Mouse (Mus musculus): ENCODE measurements at regions not wholly inside any gene's neighbourhood (a gene's known extent, or its start where the extent isn't known, plus 50 kb on each side); places are given as distances from the start of the nearest gene placed in this dataset.

GRCm38 (mm10) chr4:38461473-38462194 lies 988.5 kb upstream of the 1700009N14Rik start:
- H3K27me3 ChIP-seq (ENCODE audit: control insufficient read depth, insufficient read depth, low read length) = no peaks in the 10 kb centered on the region
- DNase-seq (ENCODE audit: low spot score) (no peak), ATAC-seq (ENCODE audit: insufficient read depth, low read depth) (no peak)
- H3K9ac ChIP-seq (replicated peaks; ENCODE audit: low read depth, low read length) = no peak overlapping the region
- H3K36me3 ChIP-seq (replicated peaks; ENCODE audit: control insufficient read depth, insufficient read depth, low read length) = no peaks in the 10 kb centered on the region
- H3K4me2 ChIP-seq (ENCODE audit: low read depth, low read length) = no peak overlapping the region
- H3K9me3 ChIP-seq (replicated peaks; ENCODE audit: control insufficient read depth, low read length) = peaks cover 8% of the 10 kb centered on the region; the same call in 1 of the 2 replicates
- H3K4me3 ChIP-seq (ENCODE audit: low read depth, low read length) = no peak overlapping the region
- TF ChIP-seq CTCF (IDR thresholded peaks at IDR 0.05; ENCODE audit: low read depth) (no peak), EP300 (IDR thresholded peaks at IDR 0.05; ENCODE audit: low read depth) (no peak)
- H3K27ac ChIP-seq (ENCODE audit: low read depth) = no peak overlapping the region
- H3K4me1 ChIP-seq (ENCODE audit: control insufficient read depth, insufficient read depth) = no peaks in the 10 kb centered on the region

DNA sequence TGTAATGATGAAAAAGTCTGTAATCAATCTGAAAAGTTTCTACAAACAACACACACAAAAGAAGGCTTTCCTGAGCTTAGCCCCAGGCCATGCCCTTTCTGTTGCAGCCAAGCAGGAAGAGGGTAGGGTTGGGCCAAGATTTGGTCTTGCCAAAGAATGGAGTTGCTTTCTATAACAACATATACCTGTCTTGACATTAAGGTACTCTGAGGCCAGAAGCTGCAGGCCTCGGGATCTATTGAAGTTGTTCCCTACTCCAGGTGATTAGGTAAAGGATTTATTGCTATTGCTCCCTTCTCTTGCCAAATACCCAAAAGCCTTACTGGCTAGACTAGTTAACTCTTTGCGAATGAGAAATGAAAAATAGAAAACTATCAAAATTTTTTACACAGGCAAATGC lies 951.8 kb upstream of the 1700009N14Rik start:
- DNase-seq (ENCODE audit: low spot score) = no peak
- Histone ChIP-seq H3K4me1 (ENCODE audit: control insufficient read depth, insufficient read depth) (no peaks in the 10 kb centered on the region), H3K4me3 (ENCODE audit: low read depth, low read length) (no peak overlapping the region), H3K9me3 (replicated peaks; ENCODE audit: control insufficient read depth, low read length) (no peaks in the 10 kb centered on the region), H3K27ac (ENCODE audit: low read depth) (no peak overlapping the region), H3K4me2 (ENCODE audit: low read depth, low read length) (no peak overlapping the region), H3K27me3 (ENCODE audit: control insufficient read depth, insufficient read depth, low read length) (no peaks in the 10 kb centered on the region), H3K9ac (replicated peaks; ENCODE audit: low read depth, low read length) (no peak overlapping the region), H3K36me3 (replicated peaks; ENCODE audit: control insufficient read depth, insufficient read depth, low read length) (no peaks in the 10 kb centered on the region)
- 74% methylated on average over 2 of the region's 2 CpGs for WGBS
- no peak for TF ChIP-seq EP300 (IDR thresholded peaks at IDR 0.05; ENCODE audit: low read depth)
- no peak for ATAC-seq (ENCODE audit: insufficient read depth, low read depth)

DNA sequence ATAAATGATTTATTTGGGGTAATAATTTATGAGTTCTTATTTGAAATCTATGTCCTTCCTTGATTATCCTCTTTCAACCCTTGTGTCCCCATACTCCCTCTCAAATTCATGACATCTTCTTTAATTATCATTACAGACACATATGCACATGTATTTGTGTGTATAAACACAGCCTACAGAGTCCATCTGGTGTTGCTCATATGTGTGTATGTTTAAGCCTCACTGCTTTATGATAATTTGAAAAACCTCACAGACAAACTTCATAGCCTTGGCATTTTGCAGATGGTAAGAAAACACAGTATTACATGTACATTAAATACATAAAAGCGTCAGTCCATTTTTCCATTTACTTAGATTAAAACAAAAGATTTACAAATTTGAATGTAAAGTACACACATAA lies 944.2 kb upstream of the 1700009N14Rik start:
- Histone ChIP-seq H3K36me3 (replicated peaks; ENCODE audit: control insufficient read depth, insufficient read depth, low read length) (no peaks in the 10 kb centered on the region), H3K9me3 (replicated peaks; ENCODE audit: control insufficient read depth, low read length) (0 out of 2 replicates have a peak, but pooled peaks cover 3% of the 10 kb centered on the region), H3K27me3 (ENCODE audit: control insufficient read depth, insufficient read depth, low read length) (no peaks in the 10 kb centered on the region), H3K4me1 (ENCODE audit: control insufficient read depth, insufficient read depth) (no peaks in the 10 kb centered on the region), H3K27ac (ENCODE audit: low read depth) (no peak overlapping the region), H3K4me2 (ENCODE audit: low read depth, low read length) (no peak overlapping the region), H3K9ac (replicated peaks; ENCODE audit: low read depth, low read length) (no peak overlapping the region), H3K4me3 (ENCODE audit: low read depth, low read length) (no peak overlapping the region)
- TF ChIP-seq CTCF (IDR thresholded peaks at IDR 0.05; ENCODE audit: low read depth) (no peak), EP300 (IDR thresholded peaks at IDR 0.05; ENCODE audit: low read depth) (no peak)
- ATAC-seq (ENCODE audit: insufficient read depth, low read depth) (no peak), DNase-seq (ENCODE audit: low spot score) (no peak)
- 78% methylated on average over 1 of the region's 1 CpGs for WGBS

DNA sequence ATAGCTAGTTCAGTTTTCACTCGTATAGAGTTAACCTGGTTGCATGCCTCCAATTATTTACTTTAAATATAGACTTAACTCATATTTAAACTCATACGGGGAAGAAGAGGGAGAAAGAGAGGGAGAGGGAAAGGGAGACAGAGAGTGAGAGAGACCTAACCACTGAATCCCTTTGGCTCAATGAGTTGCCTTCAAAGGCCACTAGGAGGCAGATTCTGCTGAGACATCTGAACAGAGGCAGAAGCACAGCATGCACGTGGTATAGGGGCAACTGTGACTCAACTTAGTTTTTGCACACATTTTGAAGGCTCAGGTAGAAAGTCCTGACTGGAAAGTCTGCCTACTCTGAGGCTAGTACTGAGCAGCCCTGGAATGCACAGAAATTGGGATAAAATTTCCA lies 942.9 kb upstream of the 1700009N14Rik start:
- Histone ChIP-seq H3K27me3 (ENCODE audit: control insufficient read depth, insufficient read depth, low read length) (no peaks in the 10 kb centered on the region), H3K4me1 (ENCODE audit: control insufficient read depth, insufficient read depth) (no peaks in the 10 kb centered on the region), H3K4me3 (ENCODE audit: low read depth, low read length) (no peak overlapping the region), H3K27ac (ENCODE audit: low read depth) (no peak overlapping the region), H3K4me2 (ENCODE audit: low read depth, low read length) (no peak overlapping the region), H3K36me3 (replicated peaks; ENCODE audit: control insufficient read depth, insufficient read depth, low read length) (no peaks in the 10 kb centered on the region), H3K9ac (replicated peaks; ENCODE audit: low read depth, low read length) (no peak overlapping the region), H3K9me3 (replicated peaks; ENCODE audit: control insufficient read depth, low read length) (0 out of 2 replicates have a peak, but pooled peaks cover 3% of the 10 kb centered on the region)
- ATAC-seq (ENCODE audit: insufficient read depth, low read depth) = no peak
- WGBS = 64% methylated on average over 3 of the region's 3 CpGs
- no peak for DNase-seq (ENCODE audit: low spot score)
- TF ChIP-seq EP300 (IDR thresholded peaks at IDR 0.05; ENCODE audit: low read depth) = no peak
- peak; percentile 34 for TF ChIP-seq CTCF (IDR thresholded peaks at IDR 0.05; ENCODE audit: low read depth)

DNA sequence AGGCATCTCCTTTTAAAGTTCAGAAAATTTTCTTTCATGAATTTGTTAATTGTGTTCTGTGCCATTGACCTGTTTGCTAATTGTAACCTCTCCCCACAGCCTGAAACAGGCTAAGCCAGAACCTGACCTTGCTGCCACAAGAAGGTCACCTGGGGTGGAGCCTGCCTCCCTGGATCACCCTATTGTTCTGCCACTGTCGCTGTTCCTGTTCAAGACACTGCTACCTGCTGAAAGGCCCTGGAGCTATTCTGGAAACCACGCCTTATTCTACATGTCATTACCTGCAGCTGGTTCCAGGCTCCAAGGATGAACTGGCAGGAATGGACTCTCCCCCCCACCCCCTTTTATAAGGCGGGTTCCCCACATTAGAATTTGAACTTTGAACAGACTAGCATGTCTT lies 931.0 kb upstream of the 1700009N14Rik start:
- 75% methylated on average over 3 of the region's 3 CpGs for WGBS
- no peak for ATAC-seq (ENCODE audit: insufficient read depth, low read depth)

More for the DNA sequence above, 931.0 kb upstream of the 1700009N14Rik start:
- H3K36me3 ChIP-seq (replicated peaks; ENCODE audit: control insufficient read depth, insufficient read depth, low read length) = no peaks in the 10 kb centered on the region
- H3K4me3 ChIP-seq (ENCODE audit: low read depth, low read length) = no peak overlapping the region
- H3K4me2 ChIP-seq (ENCODE audit: low read depth, low read length) = no peak overlapping the region
- TF ChIP-seq EP300 (IDR thresholded peaks at IDR 0.05; ENCODE audit: low read depth) (no peak), CTCF (IDR thresholded peaks at IDR 0.05; ENCODE audit: low read depth) (no peak)
- H3K9ac ChIP-seq (replicated peaks; ENCODE audit: low read depth, low read length) = no peak overlapping the region
- H3K27ac ChIP-seq (ENCODE audit: low read depth) = no peak overlapping the region
- no peaks in the 10 kb centered on the region for H3K4me1 ChIP-seq (ENCODE audit: control insufficient read depth, insufficient read depth)
- DNase-seq (ENCODE audit: low spot score) = no peak
- no peaks in the 10 kb centered on the region for H3K9me3 ChIP-seq (replicated peaks; ENCODE audit: control insufficient read depth, low read length)
- no peaks in the 10 kb centered on the region for H3K27me3 ChIP-seq (ENCODE audit: control insufficient read depth, insufficient read depth, low read length)

Data from heart, postnatal 0 days (tissue).